Mouse (Mus musculus): ENCODE results near the gene Jrkl.

GRCm38 (mm10) chr9:13194619-13195018 is 51.0 kb downstream of the Jrkl start:
- TF ChIP-seq CTCF (IDR thresholded peaks at IDR 0.05; ENCODE audit: borderline replicate concordance, control insufficient read depth, extremely low read depth, insufficient read depth, low read length, poor library complexity) (no peak), POLR2A (IDR thresholded peaks at IDR 0.05; ENCODE audit: control insufficient read depth, extremely low read depth, insufficient read depth, low read length, poor library complexity) (no peak)

Data from thymus, adult 2 months (tissue).